Mouse (Mus musculus) liver, embryonic 14.5 days (tissue): ENCODE data around the gene Ifi27l2a. TPM values are rescaled to one million over a fixed set of nuclear protein-coding genes. Genes with fewer than 3 reads are reported as not detected.

Experiments used
- ATAC-seq: fragments of 200-750 bp; cut with Nextera tagmentation; 2 replicates; pipeline ENCODE4 v1.8.0; 2017; ENCODE audit warnings: moderate number of reproducible peaks, mild to moderate bottlenecking, moderate library complexity; ENCODE audit not compliant: insufficient read depth
- DNase-seq, 3 experiments: peaks; one replicate each; pipeline ENCODE4 v3.0.0-alpha.2; 2012 to 2013; ENCODE audit warnings: low read depth in 3 of 3, low spot score in 3 of 3
- H3K27ac ChIP-seq: fragments of 300-500 bp; sonication (generic); 2 replicates; pipeline ENCODE4 v1.5.1; 2014; ENCODE audit warnings: moderate library complexity, mild to moderate bottlenecking, control low read depth, inconsistent platforms
- H3K27me3 ChIP-seq: fragments of 300-500 bp; sonication (generic); 2 replicates; pipeline ENCODE4 v1.6.1; 2014; ENCODE audit warnings: mild to moderate bottlenecking, low read length, moderate library complexity; ENCODE audit not compliant: control insufficient read depth, insufficient read depth
- H3K36me3 ChIP-seq: fragments of 300-500 bp; sonication (generic); replicated peaks from 2 replicates; pipeline ENCODE4 v1.6.1; 2014; ENCODE audit warnings: low read depth; ENCODE audit not compliant: control insufficient read depth, insufficient read depth
- H3K4me1 ChIP-seq, 2 experiments: fragments of 200-500 bp in 1 of 2; fragments of 300-500 bp in 1 of 2; sonication (generic) in 1 of 2; replicated peaks; 2 replicates each; pipeline ENCODE4 v1.6.1; 2012 to 2014; ENCODE audit warnings: antibody characterized with exemption in 1 of 2, inconsistent platforms in 1 of 2, low read length in 1 of 2; ENCODE audit not compliant: control insufficient read depth in 2 of 2, insufficient read depth in 2 of 2
- H3K4me2 ChIP-seq: fragments of 300-500 bp; sonication (generic); 2 replicates; pipeline ENCODE4 v1.6.1; 2014; ENCODE audit warnings: low read depth, mild to moderate bottlenecking, control low read depth, moderate library complexity
- H3K4me3 ChIP-seq, 2 experiments: fragments of 200-500 bp in 1 of 2; fragments of 300-500 bp in 1 of 2; sonication (generic) in 1 of 2; 2 replicates each; pipeline ENCODE4 v1.5.1; 2012 to 2014; ENCODE audit warnings: low read depth in 2 of 2, low read length in 2 of 2, mild to moderate bottlenecking in 2 of 2, control low read depth in 1 of 2, inconsistent platforms in 1 of 2, moderate library complexity in 1 of 2; ENCODE audit not compliant: insufficient read depth in 1 of 2
- H3K9ac ChIP-seq: fragments of 300-500 bp; sonication (generic); replicated peaks from 2 replicates; pipeline ENCODE4 v1.6.1; 2014; ENCODE audit warnings: mild to moderate bottlenecking, control low read depth, moderate library complexity
- H3K9me3 ChIP-seq: fragments of 300-500 bp; sonication (generic); 2 replicates; pipeline ENCODE4 v1.6.1; 2016; ENCODE audit warnings: low read length, mixed read lengths; ENCODE audit not compliant: control insufficient read depth
- CTCF ChIP-seq: IDR thresholded peaks from 2 replicates; pipeline ENCODE4 v1.5.1; 2016; ENCODE audit warnings: antibody characterized with exemption, low read depth, control low read depth
- EP300 ChIP-seq: IDR thresholded peaks from 2 replicates; pipeline ENCODE4 v1.6.1; 2016; ENCODE audit warnings: antibody characterized with exemption, low read depth
- WGBS: fragments of 180-500 bp; shearing (Covaris S2); extraction: QIAGEN DNeasy Blood & Tissue Kit; methylation state at CpG from one replicate; pipeline ENCODE4 v1.1.7; 2014; ENCODE audit not compliant: insufficient replicate concordance; 5-methylcytosine and 5-hydroxymethylcytosine counted together
- polyA plus RNA-seq, 2 experiments: library from polyadenylated mRNA; depleted of rRNA in 1 of 2; stranded (reverse) in 1 of 2; unstranded in 1 of 2; fragments of >200 nt; fragmentation: Nextera tagmentation in 1 of 2; extraction: Ambion mirVana in 1 of 2; gene quantifications; 2 replicates each; pipeline versions ENCODE4 v1.2.1 to v1.2.3; 2012 to 2014

Ifi27l2a gene
- polyA plus RNA-seq (2012; rRNA removed) (5.2 and 7.6 TPM in 2 replicates), polyA plus RNA-seq (2014; fragmentation: Nextera tagmentation; extraction: Ambion mirVana) (8.3 and 10.8 TPM in 2 replicates)

DNA sequence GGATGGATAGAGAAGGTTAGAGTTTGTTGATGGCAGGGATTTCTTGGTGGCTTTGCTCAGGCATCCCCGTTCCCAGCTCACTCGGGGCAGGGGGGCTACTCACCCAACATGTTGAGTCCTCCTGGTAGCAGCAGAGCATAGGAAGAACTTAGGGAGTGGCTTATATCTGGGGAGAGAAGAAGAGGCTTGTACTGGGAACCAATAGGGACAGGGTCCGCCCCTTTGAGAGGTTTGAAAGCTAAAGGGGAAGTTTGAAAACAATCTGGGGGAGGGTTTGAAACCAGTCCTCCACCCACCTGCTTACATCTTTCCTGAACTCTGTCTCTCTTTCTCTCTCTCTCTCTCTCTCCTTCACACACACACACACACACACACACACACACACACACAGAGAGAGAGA lies at the start of gene Ifi27l2a:
Gene Ifi27l2a, minus strand, starts transcription at position 157 of the 400 bp plus-strand sequence.
- H3K4me2 ChIP-seq, result no peak within 1 kb of the TSS
- H3K4me3 ChIP-seq, result no peak within 1 kb of the TSS
- DNase-seq, result no peak

DNA sequence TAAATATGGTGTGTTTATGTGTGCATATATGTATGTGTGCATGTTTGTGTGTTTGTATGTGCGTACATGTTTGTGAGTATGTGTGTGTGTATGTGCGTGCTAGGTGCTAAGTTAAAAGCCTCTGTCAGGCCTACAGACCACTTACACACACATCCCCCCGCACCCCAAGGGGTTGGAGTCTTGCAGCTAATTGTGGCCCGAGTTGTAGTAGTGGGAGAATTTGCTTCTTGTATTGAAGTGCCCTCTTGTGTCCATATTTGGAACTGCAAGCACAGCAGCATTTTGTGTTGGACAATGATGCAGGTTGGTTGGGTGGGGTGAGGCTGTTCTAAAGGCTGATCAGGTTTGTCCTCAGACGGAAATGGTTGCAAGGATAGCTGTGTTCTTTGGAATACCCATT lies 49.3 kb upstream of the Ifi27l2a start:
- ATAC-seq, result peak; percentile 18; the same call in 1 of the 2 replicates
- no peaks in the 10 kb centered on the region for H3K9me3 ChIP-seq
- no peaks in the 10 kb centered on the region for H3K27me3 ChIP-seq
- peak; percentile 42 to 48 (median 46) for DNase-seq
- no peak overlapping the region for H3K9ac ChIP-seq
- whole genome bisulfite sequencing, result 27% methylated on average over 5 of the region's 5 CpGs
- no peaks in the 10 kb centered on the region for H3K4me1 ChIP-seq
- no peak overlapping the region for H3K27ac ChIP-seq
- no peak overlapping the region for H3K4me3 ChIP-seq
- TF ChIP-seq EP300 (no peak), CTCF (peak; percentile 93)
- H3K4me2 ChIP-seq, result no peak overlapping the region
- no peaks in the 10 kb centered on the region for H3K36me3 ChIP-seq

More for the DNA sequence above, at the start of gene Ifi27l2a:
- H3K27me3 ChIP-seq, result no peaks in the 10 kb centered on the region
- H3K27ac ChIP-seq, result no peak within 1 kb of the TSS
- no peaks in the 10 kb centered on the region for H3K36me3 ChIP-seq
- ATAC-seq, result no peak
- no peaks in the 10 kb centered on the region for H3K9me3 ChIP-seq
- no peak within 1 kb of the TSS for H3K9ac ChIP-seq
- WGBS, result 26% methylated on average over 3 of the region's 3 CpGs
- H3K4me1 ChIP-seq, result no peaks in the 10 kb centered on the region
- TF ChIP-seq EP300 (no peak), CTCF (no peak)

DNA sequence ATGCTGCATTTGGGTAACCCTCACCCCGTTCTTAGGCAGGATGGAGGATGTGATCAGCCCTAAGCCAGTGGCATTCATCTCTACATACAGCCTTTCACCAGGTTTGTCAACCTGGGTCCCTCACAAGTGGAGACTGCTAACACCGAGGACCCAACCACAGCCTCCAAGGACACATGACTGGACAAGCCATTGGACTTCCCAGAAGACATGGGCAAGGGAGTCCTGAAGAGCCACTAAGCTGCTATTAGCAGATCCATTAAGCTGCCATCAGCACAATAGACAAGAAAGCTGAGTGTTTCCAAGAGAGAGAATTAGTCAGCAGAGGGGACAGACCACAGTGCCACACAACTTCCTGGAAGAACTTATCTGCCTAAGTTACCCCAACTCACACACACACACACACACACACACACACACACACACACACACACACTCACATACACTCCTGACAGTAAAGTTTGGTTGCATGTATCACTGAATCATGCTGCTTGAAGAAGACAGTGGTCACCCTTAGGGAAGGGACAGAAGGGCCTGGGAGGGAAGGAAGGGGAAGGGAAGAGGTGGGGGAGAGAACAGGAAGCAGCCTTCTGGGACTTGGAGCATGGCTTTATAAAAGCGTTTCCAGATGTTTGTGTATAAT lies 47.7 kb upstream of the Ifi27l2a start:
- no peak for DNase-seq

DNA sequence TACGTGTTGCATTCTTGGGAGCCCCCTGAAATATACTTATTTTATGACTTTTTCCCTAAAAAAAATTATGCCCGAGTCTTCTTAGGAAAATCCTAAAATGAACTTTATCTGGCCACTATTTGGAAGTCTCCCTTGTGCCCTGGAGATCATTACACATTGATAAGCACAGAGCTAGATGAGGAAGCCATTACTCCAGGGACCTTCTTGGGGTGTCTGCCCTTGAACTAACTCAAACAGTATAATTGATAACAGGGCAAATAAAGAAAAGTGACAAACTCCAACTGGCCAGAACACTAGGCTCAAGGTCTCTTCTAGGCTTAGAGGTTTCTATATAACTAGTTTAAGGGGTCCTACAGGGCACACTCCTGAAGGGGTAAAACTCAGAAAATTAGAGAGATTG lies 44.3 kb upstream of the Ifi27l2a start:
- no peak overlapping the region for H3K4me2 ChIP-seq
- H3K4me1 ChIP-seq, result no peaks in the 10 kb centered on the region
- ATAC-seq (no peak), DNase-seq (no peak)
- no peak overlapping the region for H3K9ac ChIP-seq
- no peak overlapping the region for H3K27ac ChIP-seq
- TF ChIP-seq CTCF (no peak), EP300 (no peak)
- H3K9me3 ChIP-seq, result no peaks in the 10 kb centered on the region
- no peak overlapping the region for H3K4me3 ChIP-seq
- no peaks in the 10 kb centered on the region for H3K27me3 ChIP-seq
- WGBS, result 30% methylated on average over 2 of the region's 2 CpGs
- no peaks in the 10 kb centered on the region for H3K36me3 ChIP-seq

More for the DNA sequence above, 47.7 kb upstream of the Ifi27l2a start:
- Histone ChIP-seq H3K4me1 (no peaks in the 10 kb centered on the region), H3K27ac (no peak overlapping the region), H3K4me3 (no peak overlapping the region), H3K4me2 (no peak overlapping the region), H3K9ac (no peak overlapping the region), H3K9me3 (no peaks in the 10 kb centered on the region), H3K27me3 (no peaks in the 10 kb centered on the region), H3K36me3 (no peaks in the 10 kb centered on the region)
- no peak for TF ChIP-seq CTCF
- TF ChIP-seq EP300, result no peak
- ATAC-seq, result no peak
- WGBS, result 44% methylated on average over 3 of the region's 3 CpGs

DNA sequence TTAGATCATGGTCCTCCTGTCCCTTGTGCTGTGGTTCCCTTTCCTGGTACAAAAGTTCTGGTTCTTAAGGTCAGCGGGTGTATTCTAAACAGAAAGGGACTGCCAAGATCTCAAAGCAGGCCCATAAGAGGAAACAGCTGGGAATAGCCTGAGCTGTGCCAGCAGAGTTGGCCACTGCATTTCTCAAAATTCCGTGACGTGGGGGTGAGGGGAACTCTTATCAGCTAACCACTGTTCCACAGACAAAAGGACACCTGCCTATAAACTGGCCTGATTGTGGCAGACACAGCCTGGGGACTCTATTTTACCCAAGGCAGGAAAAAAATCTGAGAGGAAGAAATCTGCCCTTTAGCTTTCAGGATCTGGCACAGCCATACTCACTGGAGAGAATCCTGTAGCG lies 43.8 kb upstream of the Ifi27l2a start:
- no peak for DNase-seq
- WGBS, result 33% methylated on average over 4 of the region's 4 CpGs

More for the DNA sequence above, 43.8 kb upstream of the Ifi27l2a start:
- no peak overlapping the region for H3K4me3 ChIP-seq
- no peak overlapping the region for H3K9ac ChIP-seq
- H3K4me1 ChIP-seq, result no peaks in the 10 kb centered on the region
- H3K4me2 ChIP-seq, result no peak overlapping the region
- TF ChIP-seq CTCF (no peak), EP300 (no peak)
- H3K27me3 ChIP-seq, result no peaks in the 10 kb centered on the region
- no peak overlapping the region for H3K27ac ChIP-seq
- no peaks in the 10 kb centered on the region for H3K9me3 ChIP-seq
- H3K36me3 ChIP-seq, result no peaks in the 10 kb centered on the region
- no peak for ATAC-seq
